Mouse (Mus musculus) ES-Bruce4 (cell line): Measurements from ENCODE around the gene Cfl1. TPM values are rescaled to one million over a fixed set of nuclear protein-coding genes. Genes with fewer than 3 reads are reported as not detected.

Experiments
- H3K27ac ChIP-seq: 2 replicates; pipeline ENCODE4 v1.5.1; 2012; ENCODE audit warnings: low read length, inconsistent platforms; ENCODE audit not compliant: insufficient read depth
- H3K27me3 ChIP-seq: 2 replicates; pipeline ENCODE4 v1.6.1; 2012; ENCODE audit warnings: mild to moderate bottlenecking, low read length, inconsistent platforms; ENCODE audit not compliant: control insufficient read depth, poor library complexity, insufficient read depth, severe bottlenecking
- H3K36me3 ChIP-seq: 2 replicates; pipeline ENCODE4 v1.6.1; 2012; ENCODE audit warnings: inconsistent platforms, mild to moderate bottlenecking, low read length, moderate library complexity; ENCODE audit not compliant: control insufficient read depth, poor library complexity, insufficient read depth, severe bottlenecking
- H3K4me1 ChIP-seq: one replicate; pipeline ENCODE4 v1.8.1; 2011; ENCODE audit warnings: low read length; ENCODE audit not compliant: control insufficient read depth, insufficient read depth
- H3K4me3 ChIP-seq: 2 replicates; pipeline ENCODE4 v1.5.1; 2011; ENCODE audit warnings: low read depth, mild to moderate bottlenecking, low read length
- H3K9ac ChIP-seq: 2 replicates; pipeline ENCODE4 v1.6.1; 2012; ENCODE audit warnings: low read depth, mild to moderate bottlenecking, inconsistent platforms; ENCODE audit not compliant: poor library complexity, severe bottlenecking
- H3K9me3 ChIP-seq: replicated peaks from 2 replicates; pipeline ENCODE4 v1.6.1; 2012; ENCODE audit warnings: mild to moderate bottlenecking, low read length, inconsistent platforms; ENCODE audit not compliant: control insufficient read depth, poor library complexity, insufficient read depth, severe bottlenecking
- CTCF ChIP-seq: IDR thresholded peaks from one replicate; pipeline ENCODE4 v1.8.1; 2011; ENCODE audit warnings: low read depth, low read length
- EP300 ChIP-seq: IDR thresholded peaks from 2 replicates; pipeline ENCODE4 v1.6.1; 2011; ENCODE audit warnings: low read depth, low read length; ENCODE audit not compliant: insufficient read depth
- POLR2A ChIP-seq: IDR thresholded peaks from one replicate; pipeline ENCODE4 v1.8.1; 2011; ENCODE audit warnings: low read length; ENCODE audit not compliant: insufficient read depth
- polyA plus RNA-seq: library from polyadenylated mRNA; stranded (reverse); fragments of >200 nt; gene quantifications from 2 replicates; pipeline ENCODE4 v1.2.4, GENCODE M21; 2011; ENCODE audit warnings: low read depth; ENCODE audit not compliant: missing spikeins, insufficient read depth, insufficient read length

The Cfl1 gene
- polyA plus RNA-seq, 1 experiment = 878 TPM

DNA sequence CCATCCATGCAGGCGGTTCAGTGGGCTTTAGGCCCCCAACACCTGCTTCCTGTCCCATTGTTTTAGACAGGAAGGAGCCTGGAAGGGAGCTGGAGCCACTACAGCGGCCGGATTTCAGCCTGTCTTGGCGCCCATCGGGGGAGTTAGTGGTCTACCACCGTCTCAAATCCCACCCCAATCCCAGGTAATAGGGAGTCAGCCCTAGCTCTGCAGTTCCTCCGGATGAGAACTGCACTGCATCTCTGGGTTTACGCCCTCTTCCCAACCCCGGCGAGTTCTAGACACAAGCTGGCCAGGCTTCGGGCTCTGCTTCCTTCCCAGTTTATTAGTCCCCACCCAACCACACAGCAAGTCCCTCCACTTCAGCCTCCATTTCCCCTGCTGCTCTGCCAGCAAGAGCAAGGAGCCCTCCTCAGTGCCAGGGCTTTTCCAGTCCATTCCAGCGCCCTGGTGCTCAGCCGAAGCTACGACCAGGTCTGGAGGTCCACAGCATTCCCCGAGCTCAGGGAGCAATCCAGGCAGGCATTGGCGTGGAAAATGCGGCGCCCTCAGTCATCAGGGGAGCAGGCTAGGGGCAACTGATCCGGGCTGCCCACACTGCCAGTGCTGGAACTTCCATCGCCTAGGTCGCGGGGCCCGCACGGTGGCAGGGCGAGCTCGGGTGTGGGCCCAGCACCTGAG lies 33.9 kb upstream of the Cfl1 start:
- Histone ChIP-seq H3K36me3 (no peaks in the 10 kb centered on the region; the same call in 1 of the 2 replicates), H3K4me3 (peak overlapping the region; percentile 64), H3K27ac (no peak overlapping the region), H3K4me1 (no peaks in the 10 kb centered on the region), H3K27me3 (no peaks in the 10 kb centered on the region), H3K9ac (peak overlapping the region; percentile 86), H3K9me3 (no peaks in the 10 kb centered on the region)
- TF ChIP-seq POLR2A (no peak), EP300 (no peak), CTCF (no peak)

DNA sequence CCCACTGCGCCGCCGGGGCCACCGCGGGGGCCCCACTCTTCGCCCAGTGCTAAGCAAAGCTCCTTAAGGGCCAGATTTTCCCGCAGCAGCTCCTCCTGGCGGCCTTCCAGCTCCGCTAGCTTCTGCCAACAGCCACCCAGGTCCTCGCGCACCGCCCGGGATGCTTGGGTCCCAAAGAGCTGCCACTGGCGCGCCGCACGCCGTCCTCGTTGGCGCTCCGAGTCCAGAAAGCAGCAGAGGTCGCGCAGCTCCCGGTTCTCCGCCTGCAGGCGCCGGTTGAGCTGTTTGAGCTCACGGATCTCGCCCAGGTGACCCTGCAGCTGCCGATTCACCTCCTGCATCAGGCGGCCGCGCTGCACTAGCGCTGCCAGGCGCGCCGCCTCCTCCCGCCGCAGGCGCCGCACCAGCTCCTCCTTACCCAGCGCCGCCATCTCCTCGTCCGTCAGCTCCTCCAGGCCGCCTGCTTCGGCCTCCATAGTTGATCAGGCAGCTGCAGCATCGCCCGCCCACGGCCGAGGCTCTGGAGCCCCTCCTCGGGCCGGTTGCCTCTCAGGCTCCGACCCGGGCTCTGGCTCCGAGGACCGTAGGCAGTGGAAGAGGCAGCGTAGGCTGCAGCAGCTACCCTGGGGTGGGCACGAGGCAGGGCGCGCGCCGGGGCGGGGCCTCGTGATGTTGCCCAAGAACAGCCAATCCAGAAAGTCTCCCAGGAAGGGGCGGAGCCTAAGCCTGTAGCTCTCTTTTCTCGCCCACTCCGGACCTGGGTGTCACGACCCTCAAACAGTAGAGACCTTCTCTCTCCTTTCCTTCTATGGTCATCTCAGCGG lies 33.1 kb upstream of the Cfl1 start:
- H3K27me3 ChIP-seq = no peaks in the 10 kb centered on the region
- H3K27ac ChIP-seq = no peak overlapping the region
- H3K4me3 ChIP-seq = peak overlapping the region; percentile 64
- H3K36me3 ChIP-seq = no peaks in the 10 kb centered on the region; the same call in 1 of the 2 replicates
- H3K9ac ChIP-seq = peak overlapping the region; percentile 86
- peak; percentile 85 for TF ChIP-seq POLR2A
- TF ChIP-seq CTCF = no peak
- no peaks in the 10 kb centered on the region for H3K4me1 ChIP-seq
- H3K9me3 ChIP-seq = no peaks in the 10 kb centered on the region

DNA sequence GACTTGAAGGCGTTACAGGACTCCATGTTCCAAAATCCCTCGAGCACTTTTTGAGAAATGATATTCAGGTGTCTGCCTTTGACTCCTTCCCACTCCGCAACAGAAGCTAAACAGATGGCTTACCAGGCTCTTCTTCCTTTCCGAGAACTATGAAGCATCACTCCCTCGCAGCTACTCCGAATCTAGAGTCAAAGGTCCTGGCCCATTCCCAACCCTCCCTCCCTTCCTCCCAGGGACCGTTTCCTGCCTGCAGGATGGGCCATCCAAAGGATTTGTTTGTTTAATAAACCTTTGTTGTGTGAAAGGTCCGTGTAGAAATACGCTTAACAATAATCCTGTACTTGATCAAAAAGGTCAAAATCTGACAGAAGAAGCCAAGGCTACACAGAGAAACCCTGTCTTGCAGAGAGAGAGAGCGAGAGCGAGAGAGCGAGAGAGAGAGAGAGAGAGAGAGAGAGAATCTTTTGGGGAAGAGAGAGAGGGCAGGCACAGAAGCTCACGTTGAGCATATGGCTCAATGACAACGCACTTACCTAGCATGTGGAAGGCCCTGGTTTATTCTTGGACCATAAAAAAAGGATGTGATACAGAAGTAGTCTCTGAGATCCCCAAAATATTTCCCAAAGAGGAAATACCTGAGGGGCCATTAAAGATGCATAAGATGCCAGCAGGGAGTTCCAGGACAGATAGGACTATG lies 32.4 kb upstream of the Cfl1 start, which contains the start of gene Ccdc85b:
Gene Ccdc85b (minus strand): TSS at position 149 of the 697 bp plus-strand sequence.
- H3K4me3 ChIP-seq = peak within 1 kb of the TSS; percentile 64
- H3K9ac ChIP-seq = peak within 1 kb of the TSS; percentile 86
- H3K27me3 ChIP-seq = no peaks in the 10 kb centered on the region
- H3K9me3 ChIP-seq = no peaks in the 10 kb centered on the region
- H3K4me1 ChIP-seq = no peaks in the 10 kb centered on the region
- no peak within 1 kb of the TSS for H3K27ac ChIP-seq
- TF ChIP-seq EP300 (no peak), CTCF (no peak), POLR2A (no peak)
- H3K36me3 ChIP-seq = no peaks in the 10 kb centered on the region; the same call in 1 of the 2 replicates

DNA sequence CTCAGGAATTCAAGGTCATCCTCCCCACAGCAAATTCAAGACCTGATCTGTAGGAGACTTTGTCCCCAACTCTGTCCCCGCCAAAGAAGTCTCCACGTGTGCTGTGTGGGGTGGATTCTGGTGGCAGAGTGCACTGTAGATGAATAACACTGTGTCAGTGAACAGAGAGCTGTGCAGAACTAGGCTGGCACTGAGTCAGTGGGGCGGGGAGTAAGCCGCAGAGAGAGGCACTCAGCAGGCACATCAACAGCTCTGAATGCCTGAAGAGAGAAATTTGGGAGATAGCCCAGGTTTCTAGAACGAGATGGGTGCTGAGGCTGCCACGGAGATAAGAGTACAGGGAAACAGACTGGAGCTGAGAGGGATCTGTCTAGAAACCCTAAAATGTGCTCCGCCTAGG lies 31.2 kb upstream of the Cfl1 start:
- Histone ChIP-seq H3K27ac (no peak overlapping the region), H3K9me3 (no peaks in the 10 kb centered on the region), H3K4me3 (no peak overlapping the region), H3K4me1 (no peaks in the 10 kb centered on the region), H3K27me3 (no peaks in the 10 kb centered on the region), H3K36me3 (no peaks in the 10 kb centered on the region; the same call in 1 of the 2 replicates), H3K9ac (no peak overlapping the region)
- TF ChIP-seq EP300 = no peak

DNA sequence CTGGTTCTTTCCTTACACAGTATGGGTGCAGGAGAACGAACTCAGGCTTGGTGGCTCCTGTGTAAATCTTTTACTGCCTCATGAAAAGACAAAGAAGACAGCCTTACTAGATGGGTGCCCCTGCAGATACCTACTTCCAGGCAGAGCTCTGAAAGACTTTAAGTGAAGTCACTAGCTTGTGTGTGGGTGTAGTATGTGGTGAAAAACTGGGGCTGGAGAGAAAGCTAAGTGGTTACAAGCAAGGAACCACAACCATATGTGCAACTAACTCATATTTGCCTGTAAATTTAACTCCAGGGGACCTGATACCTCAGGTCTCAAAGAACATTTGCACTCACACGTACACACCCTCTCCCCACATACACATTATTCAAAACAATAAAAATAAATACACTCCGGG lies 30.4 kb upstream of the Cfl1 start:
- H3K27me3 ChIP-seq = no peaks in the 10 kb centered on the region
- no peaks in the 10 kb centered on the region for H3K4me1 ChIP-seq
- H3K9me3 ChIP-seq = no peaks in the 10 kb centered on the region
- no peak for TF ChIP-seq CTCF
- no peak for TF ChIP-seq POLR2A
- no peak for TF ChIP-seq EP300
- peak overlapping the region; percentile 80 for H3K9ac ChIP-seq
- no peaks in the 10 kb centered on the region for H3K36me3 ChIP-seq
- no peak overlapping the region for H3K4me3 ChIP-seq
- no peak overlapping the region for H3K27ac ChIP-seq
